ENCODE assay signal across 24 mouse cellular contexts in genomic region chr19:54982801-54983200, GRCm38 (mm10).
DNase-seq lines count a peak whose midpoint lies in the region; ATAC-seq and TF ChIP-seq lines count a peak whose summit lies in the region.
"Had no signal": no experiment of that assay in that cellular context is flagged by ENCODE, and none has a peak within 500 bp of the region (broad histone marks: within the 10 kb centered on the region; RNA-seq: fewer than 3 reads in every experiment).

No protein-coding gene starts in this region.

- POLR2A ChIA-PET in Patski (lab: Charles Lee): no interaction called here

- no peaks in the 10 kb centered on the region for H3K36me3 ChIP-seq in lung, postnatal 0 days (ENCODE audit: insufficient read depth, low read length)
- no peaks in the 10 kb centered on the region for H3K36me3 ChIP-seq in thymus, adult 2 months (ENCODE audit: control insufficient read depth, insufficient read depth, low read length)
- H3K36me3 ChIP-seq: embryonic facial prominence, embryonic 10.5 days; forebrain, embryonic 10.5 days; G1E; heart, embryonic 10.5 days; hindbrain, embryonic 13.5 days had no signal

- WGBS in lung, postnatal 0 days: 29% methylated on average over 4 of the region's 4 CpGs
- WGBS in thymus, adult 2 months: 37% methylated on average over 4 of the region's 4 CpGs

- CTCF ChIA-PET in Patski (lab: Charles Lee): interaction anchor here (0.6 to 2.3 kb wide), 3 partner anchors 9 to 20 kb away, joined by 3 to 5 read pairs (median 3); no protein-coding TSS in a partner anchor

- no peak overlapping the region for H3K4me2 ChIP-seq in lung, postnatal 0 days (replicated peaks; ENCODE audit: low read depth, low read length)
- H3K4me2 ChIP-seq: hindbrain, embryonic 13.5 days had no signal

- no peak overlapping the region for H3K4me3 ChIP-seq in lung, postnatal 0 days (ENCODE audit: low read depth, low read length)
- no peak overlapping the region for H3K4me3 ChIP-seq in thymus, adult 2 months (ENCODE audit: control insufficient read depth, insufficient read depth, low read length)
- H3K4me3 ChIP-seq: embryonic facial prominence, embryonic 10.5 days; erythroblast, embryonic 14.5 days; forebrain, embryonic 10.5 days; heart, embryonic 10.5 days; hindbrain, embryonic 13.5 days had no signal

- H3K9me3 ChIP-seq in lung, postnatal 0 days (ENCODE audit: low read length): no peaks in the 10 kb centered on the region
- H3K9me3 ChIP-seq: embryonic facial prominence, embryonic 10.5 days; forebrain, embryonic 10.5 days; G1E; heart, embryonic 10.5 days; hindbrain, embryonic 13.5 days had no signal

- no peak for TF ChIP-seq POLR2A in thymus, adult 2 months (IDR thresholded peaks at IDR 0.05; ENCODE audit: control insufficient read depth, extremely low read depth, insufficient read depth, low read length, poor library complexity)

- H3K4me1 ChIP-seq in lung, postnatal 0 days (ENCODE audit: insufficient read depth, low read depth, low read length): no peaks in the 10 kb centered on the region
- H3K4me1 ChIP-seq in thymus, adult 2 months (replicated peaks; ENCODE audit: control insufficient read depth, insufficient read depth, low read length): no peaks in the 10 kb centered on the region
- H3K4me1 ChIP-seq: embryonic facial prominence, embryonic 10.5 days; forebrain, embryonic 10.5 days; heart, embryonic 10.5 days; hindbrain, embryonic 13.5 days had no signal

- DNase-seq in adrenal gland, adult 2 months: peak; percentile 10
- no peak for DNase-seq in adrenal gland, adult 18-20 months (ENCODE audit: low spot score in 2 of 2)
- peak; percentile 36 for DNase-seq in lung, postnatal 0 days (ENCODE audit: low spot score)
- no peak for DNase-seq in lung, postnatal 36 days
- DNase-seq in Patski (ENCODE audit: low read depth, low spot score): peak; percentile 60
- DNase-seq in thymus, adult 2 months: no peak
- DNase-seq in gastrocnemius, postnatal 4 days (ENCODE audit: low spot score in 2 of 2): no peak
- no peak for DNase-seq in frontal cortex, adult 2 months (ENCODE audit: extremely low spot score in 1 of 2, low spot score in 1 of 2)
- DNase-seq: adrenal gland, postnatal 14 days; cerebellum, adult 2 months; cerebellum, postnatal 10 days; gastrocnemius, postnatal 36 days; heart, adult 18-20 months; heart, postnatal 10 days; heart, postnatal 4 days had no signal

- no peak for TF ChIP-seq EP300 in lung, postnatal 0 days (IDR thresholded peaks at IDR 0.05)

- no peak for TF ChIP-seq CTCF in lung, postnatal 0 days (IDR thresholded peaks at IDR 0.05)
- TF ChIP-seq CTCF in Patski (IDR thresholded peaks at IDR 0.05): no peak
- TF ChIP-seq CTCF in thymus, adult 2 months (IDR thresholded peaks at IDR 0.05; ENCODE audit: borderline replicate concordance, control insufficient read depth, extremely low read depth, insufficient read depth, low read length, poor library complexity): no peak

- H3K27me3 ChIP-seq in lung, postnatal 0 days (replicated peaks; ENCODE audit: insufficient read depth, low read length): no peaks in the 10 kb centered on the region
- no peaks in the 10 kb centered on the region for H3K27me3 ChIP-seq in Patski
- no peaks in the 10 kb centered on the region for H3K27me3 ChIP-seq in thymus, adult 2 months (ENCODE audit: control insufficient read depth, insufficient read depth, low read length)
- H3K27me3 ChIP-seq: hindbrain, embryonic 13.5 days had no signal

- in situ Hi-C loops in Patski (cut with MboI; ENCODE audit: low pct_unique_long_range_greater_than_20kb): no loop called here

- no peak for ATAC-seq in lung, postnatal 0 days
- ATAC-seq in Patski: peak; percentile 99
- ATAC-seq: CD4-positive, CD25-positive, alpha-beta regulatory T cell, adult 4 months; forebrain, embryonic 14.5 days; intestine, postnatal 0 days had no signal

- H3K9ac ChIP-seq in lung, postnatal 0 days (replicated peaks; ENCODE audit: low read depth): no peak overlapping the region
- H3K9ac ChIP-seq: hindbrain, embryonic 13.5 days had no signal

- H3K27ac ChIP-seq in lung, postnatal 0 days (ENCODE audit: low read length): no peak overlapping the region
- no peak overlapping the region for H3K27ac ChIP-seq in thymus, adult 2 months (ENCODE audit: control insufficient read depth, insufficient read depth, low read length)
- H3K27ac ChIP-seq: embryonic facial prominence, embryonic 10.5 days; forebrain, embryonic 10.5 days; heart, embryonic 10.5 days; hindbrain, embryonic 13.5 days had no signal

Comparison
In these comparisons a context has a peak if more than half of its experiments do, and no peak if none do; other contexts are left out.
1. DNase-seq: peak in adrenal gland, adult 2 months (single experiment), lung, postnatal 0 days (single experiment) and Patski (single experiment); none in adrenal gland, adult 18-20 months (0 of 2), lung, postnatal 36 days (single experiment), thymus, adult 2 months (single experiment), gastrocnemius, postnatal 4 days (0 of 2) and frontal cortex, adult 2 months (0 of 2).